Comparison of ENCODE assay signal across 7 mouse cellular contexts in genomic region chr13:34131708-34132060, GRCm38 (mm10). TPM values are rescaled to one million over a fixed set of nuclear protein-coding genes. Genes with fewer than 3 reads are reported as not detected.
DNase-seq lines count a peak whose midpoint lies in the region; ATAC-seq and TF ChIP-seq lines count a peak whose summit lies in the region.

No protein-coding gene starts in this region.

- peak overlapping the region; percentile 58 for H3K4me3 ChIP-seq in limb, embryonic 11.5 days (ENCODE audit: low read depth, low read length)
- H3K4me3 ChIP-seq in myocyte: peak overlapping the region; percentile 100

- peak overlapping the region; percentile 90 for H3K4me2 ChIP-seq in limb, embryonic 11.5 days (ENCODE audit: low read depth, severe bottlenecking)
- peak overlapping the region; percentile 100 for H3K4me2 ChIP-seq in myocyte (ENCODE audit: low read depth)

- DNase-seq in right cerebral cortex, postnatal 14 days: peak; percentile 76
- no peak for DNase-seq in right cerebral cortex, postnatal 36 days (ENCODE audit: low spot score in 2 of 2)
- peak; percentile 88 for DNase-seq in embryo, embryonic 11 days
- peak; percentile 51 to 67 for DNase-seq in heart, postnatal 10 days
- peak; percentile 71 for DNase-seq in limb, embryonic 11.5 days (ENCODE audit: low spot score)
- DNase-seq in thymus, postnatal 25 days: peak; percentile 76

- H3K27ac ChIP-seq in limb, embryonic 11.5 days (replicated peaks; ENCODE audit: low read depth, low read length): 0 out of 2 replicates have a peak overlapping the region, but pooled peaks have one; percentile 62

- peak overlapping the region; percentile 84 for H3ac ChIP-seq in myocyte (ENCODE audit: control insufficient read depth, insufficient read length)

- H3K36me3 ChIP-seq in limb, embryonic 11.5 days (ENCODE audit: control insufficient read depth, insufficient read depth, low read length): no peaks in the 10 kb centered on the region
- H3K36me3 ChIP-seq in myocyte (ENCODE audit: control insufficient read depth, insufficient read depth): peaks cover 13% of the 10 kb centered on the region

- 0% methylated on average over 10 of the region's 10 CpGs for WGBS in limb, embryonic 11.5 days

- 0 out of 2 replicates have a peak, but pooled peaks cover 6% of the 10 kb centered on the region for H3K27me3 ChIP-seq in limb, embryonic 11.5 days (ENCODE audit: control insufficient read depth, insufficient read depth, low read length)
- H3K27me3 ChIP-seq in myocyte (ENCODE audit: control insufficient read depth, insufficient read depth, insufficient read length): no peaks in the 10 kb centered on the region

- TF ChIP-seq POLR2A in myocyte (IDR thresholded peaks at IDR 0.05; ENCODE audit: insufficient read length, low read depth): no peak

- ATAC-seq in limb, embryonic 11.5 days (ENCODE audit: insufficient number of reproducible peaks, low FRiP score, low TSS enrichment, low read depth): peak; percentile 31; the same call in 1 of the 2 replicates

- intact Hi-C loops in heart, postnatal 10 days (cut with DNase I): loop anchor here (2.0 kb wide), 1 partner anchor 53 kb away; the partner anchor contains the start of gene Tubb2a

- peaks cover 22% of the 10 kb centered on the region for H3K4me1 ChIP-seq in limb, embryonic 11.5 days (ENCODE audit: control insufficient read depth, insufficient read depth, low read length)

- H3K79me2 ChIP-seq in myocyte (ENCODE audit: control insufficient read depth, insufficient read depth): peaks cover 27% of the 10 kb centered on the region

- H3K9ac ChIP-seq in limb, embryonic 11.5 days (ENCODE audit: low read length): peak overlapping the region; percentile 60

- H3K9me3 ChIP-seq in limb, embryonic 11.5 days (ENCODE audit: control insufficient read depth, low read length): no peaks in the 10 kb centered on the region

TF ChIP-seq in myocyte, 11 proteins besides CTCF, POLR2A, EP300 and RAD21:
- TF ChIP-seq CEBPB (IDR thresholded peaks at IDR 0.05; ENCODE audit: insufficient read depth, poor library complexity, severe bottlenecking) (no peak), POLR2AphosphoS2 (IDR thresholded peaks at IDR 0.05; ENCODE audit: insufficient read length, low read depth) (no peak), MYOG (IDR thresholded peaks at IDR 0.05; ENCODE audit: control insufficient read depth in 1 of 3, insufficient read depth in 1 of 3, insufficient read length in 2 of 3, low read depth in 2 of 3) (peak; percentile 71 to 96 (median 83)), MYOD1 (IDR thresholded peaks at IDR 0.05; ENCODE audit: control insufficient read depth in 1 of 3, insufficient read length in 2 of 3, low read depth in 2 of 3) (peak; percentile 89 to 96 (median 89)), TCF3 (IDR thresholded peaks at IDR 0.05; ENCODE audit: insufficient read length, low read depth) (peak; percentile 83), SRF (IDR thresholded peaks at IDR 0.05; ENCODE audit: control insufficient read depth, insufficient read length, low read depth) (no peak), USF1 (IDR thresholded peaks at IDR 0.05; ENCODE audit: low read depth) (no peak), E2F4 (IDR thresholded peaks at IDR 0.05; ENCODE audit: insufficient read depth) (no peak), MAX (IDR thresholded peaks at IDR 0.05; ENCODE audit: low read depth) (no peak), TCF12 (IDR thresholded peaks at IDR 0.05; ENCODE audit: insufficient read depth, poor library complexity, severe bottlenecking) (peak; percentile 90)

RNA-seq across cellular contexts. Expression of gene Tubb2b, which starts 1.4 kb away (rescaled TPM):
- 10 to 100 TPM; 22.7 to 27.2 TPM for total RNA-seq in heart, postnatal 10 days (2021)
- polyA plus RNA-seq in limb, embryonic 11.5 days (2014; fragmentation: Nextera tagmentation; extraction: Ambion mirVana): 22.1 and 24.4 TPM in 2 replicates
- polyA plus RNA-seq in myocyte (2012; fragmentation: generic; extraction: Trizol): 438 TPM

RNA-seq across cellular contexts. Expression of gene Psmg4, which starts 31.1 kb away (rescaled TPM):
- total RNA-seq in heart, postnatal 10 days (2021): 10 to 100 TPM; 34.0 to 39.0 TPM
- polyA plus RNA-seq in limb, embryonic 11.5 days (2014; fragmentation: Nextera tagmentation; extraction: Ambion mirVana): 88.2 and 95.1 TPM in 2 replicates
- polyA plus RNA-seq in myocyte (2012; fragmentation: generic; extraction: Trizol): 176 TPM

RNA-seq across cellular contexts. Expression of gene Tubb2a, which starts 53.9 kb away (rescaled TPM):
- total RNA-seq in heart, postnatal 10 days (2021): 100 to 1,000 TPM; 114 to 117 TPM
- 49.1 and 49.9 TPM in 2 replicates for polyA plus RNA-seq in limb, embryonic 11.5 days (2014; fragmentation: Nextera tagmentation; extraction: Ambion mirVana)
- polyA plus RNA-seq in myocyte (2012; fragmentation: generic; extraction: Trizol): 550 TPM

Comparison
In these comparisons a context has a peak if more than half of its experiments do, and no peak if none do; other contexts are left out.
1. DNase-seq: peak in right cerebral cortex, postnatal 14 days (single experiment), embryo, embryonic 11 days (single experiment), heart, postnatal 10 days (2 of 2), limb, embryonic 11.5 days (single experiment) and thymus, postnatal 25 days (single experiment); none in right cerebral cortex, postnatal 36 days (0 of 2).
2. RNA of gene Tubb2b, which starts 1.4 kb away (polyA plus RNA-seq): 438 TPM in myocyte (single experiment); 22.1 to 24.4 TPM in limb, embryonic 11.5 days; every median in the first group is over 10 times any median in the second.
3. RNA of gene Tubb2a, which starts 53.9 kb away (polyA plus RNA-seq): 550 TPM in myocyte (single experiment); 49.1 to 49.9 TPM in limb, embryonic 11.5 days; every median in the first group is over 10 times any median in the second.